Mouse (Mus musculus): ENCODE measurements at regions not wholly inside any gene's neighbourhood (a gene's known extent, or its start where the extent isn't known, plus 50 kb on each side); places are given as distances from the start of the nearest gene placed in this dataset.

GRCm38 (mm10) chr13:42617844-42618243 lies 62.6 kb upstream of the Phactr1 start:
- TF ChIP-seq CTCF (IDR thresholded peaks at IDR 0.05; ENCODE audit: control insufficient read depth, insufficient read depth, insufficient read length) (no peak), MYOG (IDR thresholded peaks at IDR 0.05; ENCODE audit: control insufficient read depth, extremely low read depth, insufficient read length) (no peak), MYOD1 (IDR thresholded peaks at IDR 0.05; ENCODE audit: control insufficient read depth, insufficient read length, low read depth) (no peak)

Data from C2C12 (cell line).